Mouse (Mus musculus): ENCODE measurements around the gene Diaph2. TPM values are rescaled to one million over a fixed set of nuclear protein-coding genes. Genes with fewer than 3 reads are reported as not detected.
"Not testable (repeated sequence)": the region's sequence is repeated elsewhere in the genome, so short reads cannot be mapped to it uniquely, and the experiment has no call there.

Gene Diaph2
- polyA plus RNA-seq, 1 experiment from 2014 or later = 3.0 TPM

DNA sequence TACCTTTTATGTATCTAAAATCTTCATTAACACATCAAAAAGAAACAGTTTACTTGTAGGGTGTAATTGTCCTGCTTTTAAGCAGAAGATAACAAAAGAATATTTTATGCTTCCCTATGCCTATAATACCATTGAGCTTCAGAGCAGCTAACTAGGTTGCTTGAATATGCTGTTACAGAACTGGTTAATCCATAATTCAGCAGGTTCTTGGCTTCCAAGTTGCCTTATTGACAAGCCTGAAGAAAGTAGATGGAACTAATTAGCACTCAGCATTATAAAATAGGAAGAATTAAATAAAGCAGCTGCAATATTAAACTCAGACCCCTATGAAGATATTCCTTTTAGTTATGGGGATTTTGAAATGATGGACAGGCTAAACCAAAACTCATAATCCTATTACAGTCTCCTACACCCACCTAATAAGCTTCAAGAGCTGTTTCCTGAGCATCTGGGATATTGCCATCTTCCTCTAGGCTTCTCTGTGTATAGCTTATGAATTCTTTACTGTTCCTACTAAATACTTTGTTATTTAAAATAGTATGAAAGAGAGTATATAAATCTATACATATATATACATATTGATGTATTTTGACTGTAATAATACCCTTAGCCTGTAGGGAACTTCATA is 601.4 kb downstream of the Diaph2 start:
- Histone ChIP-seq H3K9me3 (replicated peaks) (no peaks in the 10 kb centered on the region), H3K9ac (replicated peaks) (no peak overlapping the region), H3K36me3 (no peaks in the 10 kb centered on the region), H3K4me3 (replicated peaks) (no peak overlapping the region), H3K27ac (replicated peaks) (no peak overlapping the region), H3K27me3 (replicated peaks) (no peaks in the 10 kb centered on the region), H3K4me2 (no peak overlapping the region), H3K4me1 (no peaks in the 10 kb centered on the region)
- no peak for ATAC-seq (ENCODE audit: low FRiP score)

DNA sequence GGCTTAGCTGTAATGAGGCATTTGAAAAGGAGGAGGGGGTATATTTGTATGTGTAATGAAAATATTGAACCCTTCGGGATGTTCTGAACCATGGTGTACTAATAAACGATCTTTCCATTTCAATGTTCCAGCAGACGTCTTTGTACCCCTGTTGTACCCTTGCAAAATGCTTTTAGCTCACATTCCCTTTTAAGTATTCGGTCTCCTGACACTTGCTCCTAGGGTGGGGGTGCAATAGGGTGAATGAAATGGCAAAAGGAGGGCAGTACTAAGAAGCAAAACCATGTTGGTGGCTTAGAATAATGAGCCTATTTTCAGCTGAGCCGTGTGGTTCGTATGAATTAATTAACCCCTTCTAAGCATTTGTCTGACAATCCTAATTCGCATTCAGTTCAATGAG is 601.9 kb downstream of the Diaph2 start:
- 46% methylated on average over 7 of the region's 7 CpGs for WGBS
- Histone ChIP-seq H3K36me3 (no peaks in the 10 kb centered on the region), H3K9me3 (replicated peaks) (no peaks in the 10 kb centered on the region), H3K4me3 (replicated peaks) (no peak overlapping the region), H3K4me2 (no peak overlapping the region), H3K27me3 (replicated peaks) (no peaks in the 10 kb centered on the region), H3K9ac (replicated peaks) (no peak overlapping the region), H3K4me1 (no peaks in the 10 kb centered on the region), H3K27ac (replicated peaks) (no peak overlapping the region)
- ATAC-seq (ENCODE audit: low FRiP score) = no peak

DNA sequence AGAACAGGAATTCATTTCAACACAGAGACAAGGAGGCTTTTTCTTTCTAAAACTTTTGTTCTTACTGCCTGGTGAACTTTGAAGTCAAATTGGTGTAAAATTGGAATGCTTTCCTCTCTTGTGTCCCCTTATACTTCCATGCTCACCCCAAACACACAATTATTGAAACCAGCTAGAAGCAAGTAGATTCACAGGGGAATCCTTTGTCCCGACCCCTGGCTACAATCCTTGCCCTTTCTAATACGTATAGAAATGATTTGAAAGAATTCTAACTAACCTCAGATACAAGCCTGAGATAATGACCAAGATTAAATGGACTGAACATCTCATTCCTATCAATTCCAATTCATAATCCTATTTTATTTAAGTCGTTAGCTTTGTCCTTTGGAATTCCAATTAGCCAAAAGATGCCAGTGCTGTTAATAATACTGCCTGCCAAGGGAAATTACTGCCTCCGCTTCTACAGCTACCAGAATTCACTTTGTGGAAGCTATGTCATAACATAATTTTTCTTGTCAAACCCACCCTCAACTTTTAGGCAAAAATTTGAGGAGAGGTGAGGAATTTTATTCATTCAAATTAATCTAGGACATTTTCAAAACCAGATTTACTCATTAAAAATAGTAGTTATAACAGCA is 644.1 kb downstream of the Diaph2 start:
- Histone ChIP-seq H3K9ac (replicated peaks) (no peak overlapping the region), H3K27ac (replicated peaks) (no peak overlapping the region), H3K4me3 (replicated peaks) (no peak overlapping the region), H3K4me1 (no peaks in the 10 kb centered on the region), H3K9me3 (replicated peaks) (no peaks in the 10 kb centered on the region), H3K27me3 (replicated peaks) (no peaks in the 10 kb centered on the region), H3K4me2 (no peak overlapping the region), H3K36me3 (no peaks in the 10 kb centered on the region)
- ATAC-seq (ENCODE audit: low FRiP score) = no peak
- WGBS = 54% methylated on average over 4 of the region's 4 CpGs

DNA sequence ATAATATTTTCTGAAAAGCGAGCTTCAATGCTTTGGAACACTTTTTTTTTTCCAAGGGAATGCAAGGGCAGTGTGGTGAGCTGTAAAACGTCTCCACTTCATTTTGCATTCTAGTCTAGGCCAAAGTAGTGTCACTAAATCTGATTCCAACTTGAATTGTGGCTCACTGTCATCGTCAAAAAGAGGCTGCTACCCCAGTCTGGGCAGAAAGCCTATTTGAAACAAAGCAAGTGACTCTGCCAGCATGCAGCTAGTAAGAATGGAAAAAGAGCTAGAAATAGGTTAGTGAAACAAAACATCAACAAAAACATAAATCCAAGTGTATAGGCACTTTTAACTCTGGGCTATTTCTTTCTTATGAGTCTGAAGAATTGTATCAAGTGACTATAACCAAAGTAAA is 653.7 kb downstream of the Diaph2 start:
- H3K27ac ChIP-seq (replicated peaks) = no peak overlapping the region
- 24% methylated on average over 3 of the region's 3 CpGs for WGBS
- H3K36me3 ChIP-seq = no peaks in the 10 kb centered on the region
- no peak overlapping the region for H3K9ac ChIP-seq (replicated peaks)
- no peak overlapping the region for H3K4me3 ChIP-seq (replicated peaks)
- no peaks in the 10 kb centered on the region for H3K27me3 ChIP-seq (replicated peaks)
- H3K4me1 ChIP-seq = no peaks in the 10 kb centered on the region
- no peaks in the 10 kb centered on the region for H3K9me3 ChIP-seq (replicated peaks)
- no peak for ATAC-seq (ENCODE audit: low FRiP score)
- H3K4me2 ChIP-seq = no peak overlapping the region

DNA sequence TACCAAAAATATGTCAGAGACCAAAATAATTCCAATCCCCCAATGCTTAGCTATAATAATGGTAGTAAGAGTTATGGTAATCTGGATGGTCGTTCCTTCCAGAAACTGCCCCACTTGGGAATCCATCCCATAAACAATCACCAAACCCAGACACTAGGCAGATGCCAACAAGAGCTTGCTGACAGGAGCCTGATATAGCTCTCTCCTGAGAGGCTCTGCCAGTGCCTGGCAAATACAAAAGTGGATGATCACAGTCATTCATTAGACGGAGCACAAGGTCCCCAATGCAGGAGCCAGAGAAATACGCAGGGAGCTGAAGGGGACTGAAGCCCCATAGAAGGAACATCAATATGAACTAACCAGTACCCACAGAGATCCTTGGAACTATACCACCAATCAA is 657.9 kb downstream of the Diaph2 start:
- H3K4me1 ChIP-seq; H3K4me3 ChIP-seq (replicated peaks); H3K36me3 ChIP-seq; H3K27me3 ChIP-seq (replicated peaks); H3K4me2 ChIP-seq; ATAC-seq (ENCODE audit: low FRiP score); H3K9ac ChIP-seq (replicated peaks); H3K27ac ChIP-seq (replicated peaks); H3K9me3 ChIP-seq (replicated peaks): not testable (repeated sequence)
- 73% methylated on average over 3 of the region's 3 CpGs for WGBS

DNA sequence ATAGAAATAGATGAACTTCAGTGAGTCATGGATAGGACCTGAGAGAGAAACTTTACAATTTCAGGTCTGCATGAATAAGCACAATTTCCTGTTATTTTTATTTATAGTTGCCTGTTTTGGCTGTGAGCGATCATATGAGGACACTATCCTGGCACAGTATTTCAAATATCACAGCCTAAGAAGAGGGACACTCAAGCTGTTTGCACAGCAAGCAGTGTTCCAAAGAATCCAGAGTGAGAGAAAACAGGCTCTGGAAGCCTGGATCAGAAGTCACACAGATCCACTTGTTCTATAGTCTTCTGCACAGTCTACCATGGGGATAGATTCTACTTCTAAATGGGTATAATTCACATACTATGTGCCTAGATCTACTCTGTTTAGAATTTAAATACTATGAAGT is 659.4 kb downstream of the Diaph2 start:
- Histone ChIP-seq H3K9me3 (replicated peaks) (no peaks in the 10 kb centered on the region), H3K4me2 (no peak overlapping the region), H3K27me3 (replicated peaks) (no peaks in the 10 kb centered on the region)

DNA sequence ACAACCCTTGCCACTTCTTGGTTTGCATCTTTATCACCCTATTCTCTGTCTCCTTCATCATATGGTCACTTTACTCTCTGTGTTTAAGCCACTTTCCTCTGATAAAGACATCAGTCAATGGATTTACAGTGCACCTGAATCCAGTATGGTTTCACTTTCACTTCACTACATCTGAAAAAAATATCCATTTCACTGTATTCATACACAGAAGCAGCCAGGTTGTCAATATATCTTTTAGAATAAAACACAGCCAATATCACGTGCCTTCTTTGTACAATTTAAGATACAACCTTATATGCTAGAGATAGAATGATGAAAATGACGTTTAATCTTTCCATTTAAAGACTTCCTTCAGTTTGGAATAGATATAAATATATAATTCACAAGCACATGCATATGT is 673.6 kb downstream of the Diaph2 start:
- WGBS = 73% methylated on average over 2 of the region's 2 CpGs
- Histone ChIP-seq H3K4me3 (replicated peaks) (no peak overlapping the region), H3K36me3 (no peaks in the 10 kb centered on the region), H3K4me1 (no peaks in the 10 kb centered on the region), H3K27me3 (replicated peaks) (no peaks in the 10 kb centered on the region), H3K9ac (replicated peaks) (no peak overlapping the region), H3K27ac (replicated peaks) (no peak overlapping the region), H3K9me3 (replicated peaks) (no peaks in the 10 kb centered on the region), H3K4me2 (no peak overlapping the region)
- ATAC-seq (ENCODE audit: low FRiP score) = no peak

More for the DNA sequence above, 659.4 kb downstream of the Diaph2 start:
- no peak overlapping the region for H3K4me3 ChIP-seq (replicated peaks)
- H3K36me3 ChIP-seq = no peaks in the 10 kb centered on the region
- H3K4me1 ChIP-seq = no peaks in the 10 kb centered on the region
- no peak overlapping the region for H3K9ac ChIP-seq (replicated peaks)
- no peak overlapping the region for H3K27ac ChIP-seq (replicated peaks)
- no peak for ATAC-seq (ENCODE audit: low FRiP score)
- 94% methylated on average over 1 of the region's 1 CpGs for WGBS

DNA sequence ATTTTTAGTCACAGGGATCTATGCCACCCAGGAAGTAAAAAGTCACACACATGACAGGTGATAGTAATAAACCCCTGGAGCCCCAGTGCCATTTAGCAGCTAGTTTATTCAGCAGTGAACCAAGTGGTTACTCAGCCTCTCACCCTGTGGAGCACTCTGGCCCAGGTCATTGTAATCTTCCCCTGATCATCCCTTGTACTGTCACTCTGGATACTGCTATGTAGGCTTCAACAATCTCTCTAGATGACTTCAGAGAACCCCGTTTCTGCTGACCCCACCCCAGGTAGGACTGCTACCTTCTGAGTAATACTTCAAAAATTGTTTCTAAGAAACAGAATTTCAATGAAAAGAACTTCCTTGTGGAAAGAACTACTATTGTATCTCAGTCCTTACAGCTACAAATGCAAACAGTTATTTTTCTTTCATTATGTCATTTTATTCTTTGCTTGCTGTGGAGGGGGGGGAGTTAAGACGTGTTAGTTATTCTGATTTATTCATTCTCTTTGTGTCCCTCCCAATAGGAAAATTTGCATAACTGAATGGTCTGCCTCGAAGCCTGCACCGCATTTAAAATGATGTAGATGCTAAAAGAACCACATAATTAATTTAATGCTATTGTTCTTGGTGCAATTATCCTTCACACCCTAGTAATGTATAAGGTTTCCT is 702.4 kb downstream of the Diaph2 start:
- no peaks in the 10 kb centered on the region for H3K36me3 ChIP-seq
- no peak overlapping the region for H3K27ac ChIP-seq (replicated peaks)
- H3K4me2 ChIP-seq = no peak overlapping the region
- 29% methylated on average over 4 of the region's 4 CpGs for WGBS
- H3K27me3 ChIP-seq (replicated peaks) = no peaks in the 10 kb centered on the region
- H3K4me3 ChIP-seq (replicated peaks) = no peak overlapping the region
- no peak overlapping the region for H3K9ac ChIP-seq (replicated peaks)
- ATAC-seq (ENCODE audit: low FRiP score) = no peak
- no peaks in the 10 kb centered on the region for H3K9me3 ChIP-seq (replicated peaks)
- no peaks in the 10 kb centered on the region for H3K4me1 ChIP-seq

DNA sequence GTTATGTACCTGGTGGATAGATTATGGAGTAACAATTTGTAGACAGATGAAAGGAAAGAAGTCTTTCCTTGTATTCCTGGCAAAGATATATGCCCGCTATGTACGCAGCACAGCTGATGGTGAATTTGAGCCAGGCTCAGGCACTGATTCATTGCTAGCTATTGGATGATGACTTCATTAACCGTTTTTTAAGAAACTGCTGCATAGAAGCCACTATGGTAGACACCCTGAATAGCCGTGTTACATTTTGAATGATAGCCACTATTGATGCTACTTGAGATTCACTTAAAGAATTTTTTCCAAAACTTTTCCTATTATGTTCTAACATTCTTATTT is 702.9 kb downstream of the Diaph2 start:
- Histone ChIP-seq H3K4me2 (no peak overlapping the region), H3K4me3 (replicated peaks) (no peak overlapping the region), H3K9me3 (replicated peaks) (no peaks in the 10 kb centered on the region), H3K27me3 (replicated peaks) (no peaks in the 10 kb centered on the region), H3K36me3 (no peaks in the 10 kb centered on the region), H3K9ac (replicated peaks) (no peak overlapping the region), H3K27ac (replicated peaks) (no peak overlapping the region), H3K4me1 (no peaks in the 10 kb centered on the region)
- no peak for ATAC-seq (ENCODE audit: low FRiP score)
- WGBS = 37% methylated on average over 4 of the region's 4 CpGs

DNA sequence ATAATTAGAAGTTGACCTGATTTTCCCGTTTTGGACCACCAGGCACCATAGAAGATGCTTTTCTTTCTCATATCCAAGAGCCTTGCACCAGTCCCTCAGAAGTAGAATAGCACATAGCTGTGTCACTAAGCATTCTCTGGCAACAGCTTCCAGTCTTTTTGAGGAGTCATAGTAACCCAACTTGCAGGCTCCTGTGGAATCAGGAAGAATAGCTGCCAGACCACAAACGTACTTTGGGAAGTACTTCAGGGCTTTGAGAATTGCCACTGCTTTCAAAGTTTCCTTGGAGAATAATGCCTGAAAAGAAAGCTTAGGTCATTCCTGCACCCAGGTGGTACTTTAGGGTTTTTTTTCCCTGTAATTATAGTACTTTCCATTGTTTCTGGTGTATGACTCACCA is 723.6 kb downstream of the Diaph2 start:
- Histone ChIP-seq H3K27ac (replicated peaks) (no peak overlapping the region), H3K4me1 (no peaks in the 10 kb centered on the region), H3K4me2 (no peak overlapping the region), H3K4me3 (replicated peaks) (no peak overlapping the region), H3K27me3 (replicated peaks) (no peaks in the 10 kb centered on the region), H3K36me3 (no peaks in the 10 kb centered on the region), H3K9ac (replicated peaks) (no peak overlapping the region), H3K9me3 (replicated peaks) (no peaks in the 10 kb centered on the region)
- 52% methylated on average over 2 of the region's 2 CpGs for WGBS
- ATAC-seq (ENCODE audit: low FRiP score) = no peak

DNA sequence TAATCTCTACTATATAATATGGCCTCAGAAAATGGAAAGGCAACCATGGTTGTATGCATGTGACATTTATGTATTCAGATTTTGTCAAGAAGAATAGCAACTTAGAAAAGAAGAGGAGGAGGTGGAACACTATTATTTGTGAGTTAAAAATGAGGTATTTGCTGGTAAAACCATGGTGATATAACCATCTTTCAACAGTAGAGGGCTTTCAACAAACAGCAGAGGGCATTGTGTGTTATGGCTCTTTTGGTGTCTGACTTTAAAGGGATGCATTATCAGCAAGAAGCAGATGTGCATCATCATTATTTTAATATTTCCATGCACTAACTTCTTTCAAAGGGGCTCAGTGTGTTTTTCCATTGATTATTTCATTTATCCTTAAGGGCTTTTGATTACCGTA is 731.3 kb downstream of the Diaph2 start:
- Histone ChIP-seq H3K36me3 (no peaks in the 10 kb centered on the region), H3K9ac (replicated peaks) (no peak overlapping the region), H3K4me1 (no peaks in the 10 kb centered on the region), H3K4me3 (replicated peaks) (no peak overlapping the region), H3K27ac (replicated peaks) (no peak overlapping the region), H3K4me2 (no peak overlapping the region), H3K27me3 (replicated peaks) (no peaks in the 10 kb centered on the region), H3K9me3 (replicated peaks) (no peaks in the 10 kb centered on the region)
- 91% methylated on average over 1 of the region's 1 CpGs for WGBS
- no peak for ATAC-seq (ENCODE audit: low FRiP score)

DNA sequence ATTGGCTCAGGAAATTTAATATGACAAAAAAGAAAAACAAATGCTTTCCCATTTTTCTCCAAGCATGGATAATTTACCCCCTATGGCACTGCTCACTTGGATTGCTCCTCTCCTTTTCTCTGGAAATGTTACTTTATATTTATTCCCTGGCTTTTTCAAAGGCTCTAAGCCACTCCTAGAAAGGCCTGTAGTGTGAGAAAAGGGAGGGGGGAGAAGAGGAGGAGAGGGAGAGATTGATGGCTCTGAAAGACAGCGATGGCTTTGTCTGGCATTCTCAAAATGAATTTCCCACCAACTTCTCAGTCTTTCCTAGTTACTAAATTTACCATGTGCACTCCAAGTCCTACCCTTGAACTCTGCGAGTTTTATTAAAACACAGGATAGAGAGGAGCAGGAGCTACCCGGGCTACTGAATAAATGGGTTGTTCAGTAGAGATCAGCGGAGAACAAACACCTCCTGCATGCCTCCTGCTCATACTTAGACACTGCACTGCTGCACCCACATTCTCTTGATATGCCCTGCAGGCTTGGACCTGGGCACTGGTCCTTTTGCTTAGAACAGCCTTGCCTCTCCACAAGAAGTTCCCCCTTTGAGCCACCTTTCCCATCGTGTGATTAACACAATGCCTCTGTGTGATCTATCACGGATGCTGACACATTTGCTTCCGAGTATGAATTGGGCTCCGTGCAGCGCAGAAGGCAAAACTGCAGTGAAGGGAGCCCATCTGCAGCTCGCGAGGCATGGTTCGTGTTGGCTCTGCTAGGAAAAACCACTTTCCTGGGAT is 753.3 kb downstream of the Diaph2 start:
- Histone ChIP-seq H3K4me2 (peak overlapping the region; percentile 49), H3K4me3 (replicated peaks) (peak overlapping the region; percentile 25), H3K9ac (replicated peaks) (no peak overlapping the region), H3K36me3 (no peaks in the 10 kb centered on the region), H3K27me3 (replicated peaks) (no peaks in the 10 kb centered on the region), H3K9me3 (replicated peaks) (no peaks in the 10 kb centered on the region), H3K27ac (replicated peaks) (peak overlapping the region; percentile 65), H3K4me1 (no peaks in the 10 kb centered on the region)
- peak; percentile 78 for ATAC-seq (ENCODE audit: low FRiP score)
- 28% methylated on average over 12 of the region's 12 CpGs for WGBS
